Mouse (Mus musculus): ENCODE measurements at regions not wholly inside any gene's neighbourhood (a gene's known extent, or its start where the extent isn't known, plus 50 kb on each side); places are given as distances from the start of the nearest gene placed in this dataset.

DNA sequence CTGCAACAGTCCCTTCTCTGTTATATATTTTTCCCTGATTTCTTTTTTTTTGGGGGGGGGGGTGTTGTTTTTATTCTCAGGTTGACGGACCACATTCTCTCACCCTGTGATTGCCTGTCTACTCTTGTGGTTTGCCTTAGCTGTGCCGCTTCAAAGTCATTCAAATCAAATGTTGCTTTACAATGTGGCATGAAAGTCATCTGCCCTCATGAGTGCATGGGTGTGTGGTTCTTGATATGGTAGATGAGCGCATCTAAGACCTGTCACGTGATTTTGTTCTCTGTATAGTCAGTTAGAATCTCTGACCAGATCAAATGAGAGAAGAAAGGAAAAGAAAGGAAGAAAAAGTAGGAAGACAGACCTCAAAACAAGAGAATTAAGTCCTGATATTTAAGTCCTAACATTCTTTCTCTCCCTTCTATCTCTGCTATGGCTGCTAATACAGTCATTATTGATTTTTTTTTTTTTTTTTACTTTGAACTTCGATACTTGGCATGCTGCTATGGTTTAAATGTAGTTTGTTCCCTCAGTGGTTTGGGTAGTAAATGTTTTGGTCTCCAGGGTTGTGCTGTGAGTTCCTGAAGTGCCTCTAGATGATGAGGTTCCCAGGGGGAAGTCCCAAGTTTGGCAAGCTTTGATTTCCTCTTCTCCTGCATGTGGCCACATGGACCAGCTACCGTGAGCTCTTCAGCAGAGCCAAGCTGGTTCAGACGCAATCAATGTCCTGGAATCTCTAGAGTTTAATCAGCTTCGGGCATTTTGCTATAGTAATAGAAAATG lies 91.2 kb upstream of the Npas2 start:
- no peak for DNase-seq

DNA sequence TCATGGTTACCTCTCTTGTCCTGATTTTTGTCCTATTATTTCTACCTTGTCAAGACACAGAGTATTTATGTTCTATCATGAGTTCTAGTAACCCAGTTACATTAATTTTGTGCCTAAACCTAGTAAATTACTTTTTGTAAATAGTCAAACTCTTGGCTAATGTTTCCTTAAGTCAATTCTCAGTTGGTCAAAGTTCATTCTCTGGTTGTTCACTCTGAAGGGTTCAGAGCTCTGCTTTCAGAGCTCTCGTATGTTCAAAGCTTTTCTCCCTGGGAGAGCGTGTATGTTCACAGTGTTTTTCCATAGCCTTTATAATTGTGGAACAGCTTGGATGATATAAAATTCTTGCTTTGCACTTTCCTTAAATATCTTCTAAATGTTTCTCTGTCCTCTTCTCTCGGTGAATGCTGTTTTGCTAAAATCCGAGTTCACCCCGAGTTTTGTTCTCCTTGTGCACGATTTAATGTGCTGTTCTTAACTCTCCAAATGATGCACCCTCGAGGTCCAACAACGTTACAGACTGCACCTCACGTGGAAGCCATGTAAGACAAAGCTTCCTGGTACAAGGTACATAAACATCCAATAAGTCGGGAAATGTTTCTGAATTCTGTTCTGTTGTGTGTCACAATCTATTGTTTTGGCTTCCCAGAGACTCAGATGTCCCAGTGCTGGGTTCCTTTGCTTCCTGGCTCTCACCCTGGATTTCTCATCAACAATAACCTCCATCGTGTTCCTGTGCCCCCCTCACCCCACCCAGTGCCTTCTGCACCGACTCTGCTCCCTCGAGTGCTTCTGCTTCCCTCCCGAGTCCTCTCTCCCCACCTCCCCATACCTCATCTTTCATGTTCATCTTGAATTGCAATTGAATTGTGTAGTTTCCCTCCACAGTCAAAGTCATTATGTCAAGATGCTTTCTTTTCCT lies 90.3 kb upstream of the Npas2 start:
- DNase-seq: no peak

DNA sequence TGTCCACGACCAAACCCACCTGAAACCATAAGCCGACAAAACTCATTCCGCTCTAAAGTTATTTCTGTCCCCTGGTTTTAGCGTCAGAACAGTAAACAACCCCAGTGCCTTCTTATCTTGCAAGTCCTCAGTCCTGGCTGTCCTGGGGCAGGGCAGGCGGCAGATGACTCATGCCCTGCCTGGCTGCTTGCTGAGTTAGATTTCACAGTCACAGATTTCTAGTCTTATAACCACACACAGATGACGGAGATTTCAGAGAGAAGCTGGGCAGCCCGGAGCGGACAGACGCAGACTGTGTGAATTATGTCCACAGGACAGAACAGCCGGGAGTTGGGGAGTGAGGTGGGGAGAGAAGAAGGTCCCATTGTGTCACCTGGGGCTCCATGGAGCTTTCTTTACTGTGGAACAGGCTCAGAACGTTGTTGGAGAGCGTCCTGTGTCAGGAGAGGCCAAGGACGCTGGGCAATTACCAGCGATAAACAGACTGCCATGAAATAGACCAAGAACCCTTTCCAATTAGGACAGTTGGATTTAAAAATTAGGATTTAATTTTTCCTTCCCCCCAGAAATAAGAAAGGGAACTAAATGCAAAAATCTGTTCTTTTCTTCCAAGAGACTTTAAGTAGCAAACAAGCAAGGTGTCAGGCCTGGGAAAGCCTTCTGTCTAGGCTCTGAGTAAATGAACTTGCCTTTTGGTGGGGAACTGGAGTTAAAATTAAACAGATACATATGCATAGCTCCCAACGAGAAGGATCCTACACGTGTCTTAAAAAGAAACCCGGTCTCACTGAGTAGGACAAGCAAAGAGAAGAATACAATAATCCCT lies 87.8 kb upstream of the Npas2 start:
- no peak for DNase-seq

DNA sequence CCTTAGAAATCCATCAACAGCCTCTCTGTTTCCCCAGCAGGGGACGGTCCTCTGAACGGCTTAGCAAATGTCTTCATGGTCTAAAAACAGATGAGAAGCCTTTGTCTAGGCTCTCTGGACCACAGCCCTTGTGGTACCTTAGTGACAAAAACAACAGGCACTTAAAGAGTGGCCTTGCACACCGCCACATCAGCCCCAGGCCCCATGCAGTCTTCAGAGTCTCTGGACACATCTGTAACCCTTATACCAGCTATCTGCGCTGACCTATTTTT lies 87.2 kb upstream of the Npas2 start:
- no peak for DNase-seq

DNA sequence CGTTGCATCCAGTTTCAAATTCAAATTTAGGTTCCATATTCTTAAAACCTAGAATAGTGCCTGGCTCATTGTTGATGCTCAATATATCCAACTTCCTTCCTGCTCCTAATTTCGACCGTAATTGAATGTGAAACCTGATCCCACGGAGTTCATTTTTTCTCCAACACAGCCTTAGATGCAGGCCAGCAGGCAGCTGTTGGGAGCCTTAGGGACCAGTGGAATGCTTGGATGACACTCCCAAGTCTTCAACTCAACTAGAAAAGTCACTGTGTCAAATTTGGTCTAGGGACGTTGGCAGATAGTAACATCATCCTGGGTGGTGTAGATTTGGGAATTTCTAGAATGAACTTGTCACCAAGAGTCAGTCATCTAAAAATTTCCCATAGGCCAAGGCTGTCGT lies 86.9 kb upstream of the Npas2 start:
- DNase-seq: no peak

DNA sequence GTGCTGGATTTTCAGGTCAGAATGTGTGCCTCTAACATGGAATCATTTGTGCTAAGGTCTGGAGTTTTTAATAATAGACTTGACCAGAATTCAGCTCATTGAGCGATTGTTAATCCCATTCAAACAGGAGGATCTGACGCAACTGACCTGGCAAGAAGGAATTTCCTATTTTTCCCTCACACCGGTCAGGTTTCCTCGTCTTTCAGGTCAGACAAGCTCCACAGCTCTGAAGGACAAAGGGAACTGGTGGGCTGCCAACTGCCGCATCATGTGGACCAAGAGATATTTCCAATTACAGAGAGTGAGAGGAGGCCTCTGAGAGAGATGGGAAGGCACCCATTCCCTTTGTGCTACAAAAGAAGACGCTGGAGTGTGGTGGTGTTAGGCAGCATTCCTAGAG lies 77.2 kb upstream of the Npas2 start:
- no peak for DNase-seq

DNA sequence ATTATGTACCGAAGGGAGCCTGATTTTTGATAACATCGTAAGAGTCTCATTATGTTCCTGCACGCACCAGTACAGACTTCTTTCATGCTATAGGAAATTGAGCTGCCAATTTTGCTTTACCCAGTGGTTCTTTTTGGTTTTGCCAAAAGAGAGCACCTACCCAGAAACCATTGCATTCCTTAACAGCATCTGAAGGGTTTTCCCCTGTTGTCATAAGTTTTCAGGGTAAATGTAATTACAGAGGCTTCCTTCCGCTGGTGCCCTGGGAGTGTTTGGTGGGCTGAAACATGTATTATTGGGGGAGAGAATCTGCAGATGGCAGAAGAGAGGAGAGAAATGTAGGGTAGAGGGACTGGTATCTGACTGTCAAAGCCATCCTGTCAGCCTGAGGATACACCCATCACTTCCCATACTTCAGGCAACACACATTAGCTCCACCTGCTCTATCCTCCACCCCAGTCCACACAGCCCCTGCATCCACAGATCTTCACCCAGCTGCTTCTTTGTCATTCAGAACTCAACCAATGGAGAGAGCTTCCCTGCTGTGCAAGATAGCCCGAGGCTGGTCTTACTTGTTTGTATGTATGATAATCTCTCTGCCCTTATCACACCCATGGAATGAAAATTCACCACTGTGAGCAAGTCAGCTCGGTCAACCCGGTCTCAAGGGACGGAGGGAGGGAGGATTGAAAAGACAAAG lies 71.1 kb upstream of the Npas2 start:
- DNase-seq: no peak

DNA sequence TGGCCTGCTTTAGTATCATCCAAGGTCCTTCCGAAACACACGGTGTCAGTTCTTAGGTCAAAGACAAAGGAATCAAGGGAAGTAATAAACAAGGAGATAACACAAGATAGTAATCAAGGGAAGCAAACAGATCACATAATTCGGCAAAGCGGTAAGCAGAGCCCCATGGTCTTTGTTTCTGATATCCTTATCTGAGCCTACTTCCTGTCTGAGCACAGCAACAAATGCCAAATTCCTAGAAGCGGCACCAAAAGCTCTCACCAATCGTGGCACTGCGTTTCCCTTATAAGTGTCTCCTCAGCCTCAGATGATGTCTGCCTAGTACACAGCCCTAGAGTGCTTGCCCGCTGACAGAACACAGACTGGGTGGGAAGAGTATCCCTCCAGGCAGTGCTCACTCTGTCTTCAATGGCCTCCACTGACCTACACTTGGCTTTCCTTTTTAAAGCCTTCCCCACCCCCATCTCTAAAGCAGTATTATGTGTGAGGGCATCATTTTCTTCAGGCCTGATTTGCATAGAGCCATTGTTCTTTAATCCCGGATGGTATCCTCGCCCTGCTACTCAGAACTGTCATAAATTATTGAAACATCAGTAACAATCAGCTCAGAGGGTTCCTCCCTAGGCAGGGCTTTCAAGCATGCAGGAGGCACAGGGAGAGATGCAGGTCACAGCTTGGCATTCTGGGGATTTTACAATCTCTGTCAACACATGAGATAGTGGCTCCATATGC lies 70.3 kb upstream of the Npas2 start:
- DNase-seq: no peak

DNA sequence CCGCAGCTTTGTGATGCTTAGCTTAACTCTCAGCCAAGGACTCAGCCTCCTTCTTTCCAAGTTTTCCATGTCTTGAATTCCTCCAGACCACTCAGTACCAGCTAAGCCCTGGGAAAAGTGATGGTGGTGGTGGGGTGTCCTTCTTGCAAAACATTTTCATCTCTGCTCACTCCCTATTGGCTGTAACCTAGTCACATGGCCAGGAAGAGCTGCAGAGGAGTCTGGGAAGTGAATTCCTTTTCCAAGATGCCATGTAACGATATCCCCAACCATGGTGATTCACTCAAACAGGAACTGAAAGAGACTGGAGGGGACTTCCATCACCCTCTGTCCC lies 69.8 kb upstream of the Npas2 start:
- DNase-seq: no peak

DNA sequence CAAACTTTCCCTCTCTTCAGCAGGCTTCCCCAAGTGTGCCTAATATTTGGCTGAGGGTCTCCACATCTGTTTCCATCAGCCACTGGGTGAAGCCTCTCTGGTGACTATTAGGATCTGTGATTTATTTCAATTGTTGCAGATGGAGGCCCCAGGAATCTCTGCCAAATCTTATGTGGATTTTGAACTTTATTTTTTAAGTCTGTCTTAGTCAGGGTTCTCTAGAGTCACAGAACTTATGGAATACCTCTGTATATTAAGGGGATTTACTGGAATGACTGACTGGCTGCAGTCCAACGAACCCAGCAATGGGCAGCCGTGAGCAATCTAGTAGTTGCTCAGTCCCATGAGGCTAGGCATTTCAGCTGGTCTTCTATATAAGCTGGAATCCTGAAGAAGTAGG lies 59.0 kb upstream of the Npas2 start:
- no peak for DNase-seq

DNA sequence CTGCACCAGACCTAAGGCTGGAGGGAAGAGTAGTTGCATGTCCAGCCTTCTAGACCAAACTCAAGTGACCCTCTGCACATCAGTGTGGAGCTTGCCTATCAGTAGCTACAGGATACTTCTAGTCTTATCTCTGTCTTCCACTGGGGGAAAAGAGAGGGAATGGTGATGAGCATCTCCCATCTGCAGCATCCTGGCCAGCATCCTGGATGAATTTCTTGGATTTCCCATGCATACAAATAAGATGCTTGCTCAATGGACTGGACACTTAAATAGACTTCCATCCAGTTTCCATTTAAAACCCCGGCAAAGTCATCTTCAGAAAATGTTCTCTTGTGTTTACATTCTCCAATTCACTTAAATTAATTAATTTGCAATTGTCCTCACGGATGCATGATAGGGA lies 50.5 kb upstream of the Npas2 start:
- no peak for DNase-seq

DNA sequence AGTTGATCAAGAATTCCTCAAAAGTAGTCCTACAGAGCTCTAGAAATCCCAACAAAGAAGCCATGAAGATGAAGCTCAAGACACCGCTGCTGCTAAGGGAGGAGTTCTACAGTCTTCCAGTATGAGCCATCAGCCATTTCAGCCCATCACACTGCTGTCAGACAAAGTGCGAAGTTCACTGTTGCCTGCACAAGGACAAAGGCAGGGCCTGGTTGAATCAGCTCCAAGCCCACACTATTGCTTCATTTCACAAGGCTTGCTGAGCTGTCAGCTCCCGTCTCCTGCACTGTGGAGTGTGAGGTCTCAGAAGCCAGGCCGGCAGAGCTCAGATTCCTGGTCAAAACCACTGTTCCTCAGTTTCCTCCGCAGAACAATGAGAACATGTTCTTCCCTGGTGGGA lies 49.9 kb upstream of the Npas2 start:
- DNase-seq: no peak

Measured in cerebellum, postnatal 36 days (tissue).